ENCODE assay signal across 11 mouse cellular contexts in genomic region chr11:75140431-75140830, GRCm38 (mm10). TPM values are rescaled to one million over a fixed set of nuclear protein-coding genes. Genes with fewer than 3 reads are reported as not detected.
A peak's percentile ranks its signal among the peaks of the same experiment; 100 is the strongest.
DNase-seq lines count a peak whose midpoint lies in the region; ATAC-seq lines count a peak whose summit lies in the region.
"Had no signal": no experiment of that assay in that cellular context is flagged by ENCODE, and none has a peak within 500 bp of the region (broad histone marks: within the 10 kb centered on the region; RNA-seq: fewer than 3 reads in every experiment).

No protein-coding gene starts in this region.

- H3K36me3 ChIP-seq in embryonic facial prominence, embryonic 13.5 days = peaks cover 23% of the 10 kb centered on the region

- peak overlapping the region; percentile 88; the same call in 1 of the 2 replicates for H3K27ac ChIP-seq in embryonic facial prominence, embryonic 13.5 days

- H3K9me3 ChIP-seq in embryonic facial prominence, embryonic 13.5 days = no peaks in the 10 kb centered on the region

- H3K4me2 ChIP-seq in embryonic facial prominence, embryonic 13.5 days = no peak overlapping the region

- H3K4me1 ChIP-seq in embryonic facial prominence, embryonic 13.5 days = peaks cover 59% of the 10 kb centered on the region

- intact Hi-C loops in heart, postnatal 14 days (cut with DNase I) = loop anchor here (2.0 kb wide), 1 partner anchor 16 kb away; no protein-coding TSS in a partner anchor

- no peak for ATAC-seq in embryonic facial prominence, embryonic 13.5 days (ENCODE audit: insufficient number of reproducible peaks, insufficient read depth, low FRiP score, low TSS enrichment, low read depth)
- ATAC-seq: midbrain, embryonic 16.5 days had no signal

- no peak overlapping the region for H3K9ac ChIP-seq in embryonic facial prominence, embryonic 13.5 days

- no peak overlapping the region for H3K4me3 ChIP-seq in embryonic facial prominence, embryonic 13.5 days

- DNase-seq in kidney, adult 9 months = peak; percentile 44
- no peak for DNase-seq in kidney, adult 11 months
- peak; percentile 43 to 60 for DNase-seq in heart, postnatal 14 days
- peak; percentile 51 for DNase-seq in lung, postnatal 10 days
- DNase-seq in cerebellum, adult 8-10 months = no peak
- DNase-seq in ovary, postnatal 14 days (ENCODE audit: low spot score) = no peak
- no peak for DNase-seq in spleen, postnatal 14 days (ENCODE audit: low spot score in 2 of 2)
- DNase-seq: adrenal gland, postnatal 14 days had no signal

- H3K27me3 ChIP-seq in embryonic facial prominence, embryonic 13.5 days = no peaks in the 10 kb centered on the region
- H3K27me3 ChIP-seq: CH12.LX had no signal

- WGBS in embryonic facial prominence, embryonic 13.5 days = 46% methylated on average over 5 of the region's 5 CpGs

RNA-seq across cellular contexts. Expression of gene Hic1, which starts 28.9 kb away (rescaled TPM):
- polyA plus RNA-seq in embryonic facial prominence, embryonic 13.5 days (2015; fragmentation: Nextera tagmentation; extraction: Ambion mirVana) = 8.2 and 9.7 TPM in 2 replicates
- 10 to 100 TPM; 22.7 to 26.3 TPM for total RNA-seq in heart, postnatal 14 days (2021)

RNA-seq across cellular contexts. Expression of gene Ovca2, which starts 38.2 kb away (rescaled TPM):
- 28.7 and 30.4 TPM in 2 replicates for polyA plus RNA-seq in embryonic facial prominence, embryonic 13.5 days (2015; fragmentation: Nextera tagmentation; extraction: Ambion mirVana)
- 1 to 10 TPM; 7.1 TPM for total RNA-seq in heart, postnatal 14 days (2021)

RNA-seq across cellular contexts. Expression of gene Dph1, which starts 50.6 kb away (rescaled TPM):
- 20.8 and 24.5 TPM in 2 replicates for polyA plus RNA-seq in embryonic facial prominence, embryonic 13.5 days (2015; fragmentation: Nextera tagmentation; extraction: Ambion mirVana)
- 1 to 10 TPM; 9.9 TPM for total RNA-seq in heart, postnatal 14 days (2021)

RNA-seq across cellular contexts. Expression of gene Rtn4rl1, which starts 53.2 kb away (rescaled TPM):
- polyA plus RNA-seq in embryonic facial prominence, embryonic 13.5 days (2015; fragmentation: Nextera tagmentation; extraction: Ambion mirVana) = 6.0 and 7.1 TPM in 2 replicates
- total RNA-seq in heart, postnatal 14 days (2021) = 10 to 100 TPM; 10.6 to 13.2 TPM

Comparison
In these comparisons a context has a peak if more than half of its experiments do, and no peak if none do; other contexts are left out.
1. DNase-seq: peak in kidney, adult 9 months (single experiment), heart, postnatal 14 days (2 of 2) and lung, postnatal 10 days (single experiment); none in kidney, adult 11 months (single experiment), cerebellum, adult 8-10 months (single experiment), ovary, postnatal 14 days (single experiment) and spleen, postnatal 14 days (0 of 2).